Mouse (Mus musculus) midbrain, embryonic 11.5 days (tissue): ENCODE results near the gene Ccn1. TPM values are rescaled to one million over a fixed set of nuclear protein-coding genes. Genes with fewer than 3 reads are reported as not detected.

Source experiments
- ATAC-seq: fragments of 200-750 bp; cut with Nextera tagmentation; 2 replicates; pipeline ENCODE4 v1.8.0; 2017; ENCODE audit warnings: moderate TSS enrichment, moderate library complexity; ENCODE audit not compliant: low FRiP score
- DNase-seq: peaks from one replicate; pipeline ENCODE4 v3.0.0; 2015; ENCODE audit warnings: low spot score; ENCODE audit errors: missing footprints
- H3K27ac ChIP-seq: fragments of 300-500 bp; sonication (generic); 2 replicates; pipeline ENCODE4 v1.5.1; 2014; ENCODE audit warnings: low read depth, low read length
- H3K27me3 ChIP-seq: fragments of 300-500 bp; sonication (generic); 2 replicates; pipeline ENCODE4 v1.6.1; 2014; ENCODE audit warnings: mild to moderate bottlenecking, low read length, moderate library complexity, mixed read lengths; ENCODE audit not compliant: control insufficient read depth, insufficient read depth
- H3K36me3 ChIP-seq: fragments of 300-500 bp; sonication (generic); 2 replicates; pipeline ENCODE4 v1.6.1; 2014; ENCODE audit warnings: mild to moderate bottlenecking, low read length, moderate library complexity, mixed read lengths; ENCODE audit not compliant: control insufficient read depth, insufficient read depth
- H3K4me1 ChIP-seq: fragments of 300-500 bp; sonication (generic); 2 replicates; pipeline ENCODE4 v1.6.1; 2014; ENCODE audit warnings: low read length; ENCODE audit not compliant: control insufficient read depth, insufficient read depth
- H3K4me2 ChIP-seq: fragments of 300-500 bp; sonication (generic); 2 replicates; pipeline ENCODE4 v1.6.1; 2014; ENCODE audit warnings: mild to moderate bottlenecking, moderate library complexity
- H3K4me3 ChIP-seq: fragments of 300-500 bp; sonication (generic); 2 replicates; pipeline ENCODE4 v1.5.1; 2014; ENCODE audit warnings: low read depth, low read length
- H3K9ac ChIP-seq: fragments of 300-500 bp; sonication (generic); 2 replicates; pipeline ENCODE4 v1.6.1; 2014; ENCODE audit warnings: low read length
- H3K9me3 ChIP-seq: fragments of 300-500 bp; sonication (generic); 2 replicates; pipeline ENCODE4 v1.6.1; 2016; ENCODE audit warnings: low read length; ENCODE audit not compliant: control insufficient read depth
- WGBS: fragments of 180-500 bp; shearing (Covaris S2); extraction: QIAGEN DNeasy Blood & Tissue Kit; methylation state at CpG from one replicate; pipeline ENCODE4 v1.1.7; 2014; 5-methylcytosine and 5-hydroxymethylcytosine counted together
- polyA plus RNA-seq: library from polyadenylated mRNA; unstranded; fragments of >200 nt; fragmentation: Nextera tagmentation; extraction: Ambion mirVana; gene quantifications from 2 replicates; pipeline ENCODE4 v1.2.1, GENCODE M21; 2014

Gene Ccn1
- polyA plus RNA-seq, 1 experiment from 2014 or later: 15.7 TPM

GRCm38 (mm10) chr3:145646666-145647065 lies 3.1 kb downstream of the Ccn1 start:
- Histone ChIP-seq H3K4me2 (no peak overlapping the region), H3K4me1 (peaks cover 51% of the 10 kb centered on the region), H3K9me3 (no peaks in the 10 kb centered on the region), H3K27ac (no peak overlapping the region), H3K27me3 (peaks cover 7% of the 10 kb centered on the region; the same call in 1 of the 2 replicates), H3K9ac (no peak overlapping the region), H3K4me3 (no peak overlapping the region), H3K36me3 (no peaks in the 10 kb centered on the region)
- no peak for ATAC-seq
- DNase-seq: no peak
- WGBS: 54% methylated on average over 2 of the region's 2 CpGs

GRCm38 (mm10) chr3:145646009-145646408 lies 3.8 kb downstream of the Ccn1 start:
- no peaks in the 10 kb centered on the region for H3K9me3 ChIP-seq
- WGBS: 23% methylated on average over 3 of the region's 3 CpGs

GRCm38 (mm10) chr3:145645463-145645862 lies 4.3 kb downstream of the Ccn1 start:
- no peak overlapping the region for H3K4me2 ChIP-seq
- H3K9me3 ChIP-seq: no peaks in the 10 kb centered on the region
- H3K27me3 ChIP-seq: peaks cover 7% of the 10 kb centered on the region; the same call in 1 of the 2 replicates
- ATAC-seq: no peak
- H3K4me1 ChIP-seq: peaks cover 40% of the 10 kb centered on the region
- WGBS: 62% methylated on average over 6 of the region's 6 CpGs
- H3K9ac ChIP-seq: no peak overlapping the region
- no peak overlapping the region for H3K4me3 ChIP-seq
- peak; percentile 87 for DNase-seq
- H3K27ac ChIP-seq: no peak overlapping the region
- H3K36me3 ChIP-seq: no peaks in the 10 kb centered on the region

More at GRCm38 (mm10) chr3:145646009-145646408, 3.8 kb downstream of the Ccn1 start:
- H3K27me3 ChIP-seq: peaks cover 7% of the 10 kb centered on the region; the same call in 1 of the 2 replicates
- H3K4me1 ChIP-seq: peaks cover 44% of the 10 kb centered on the region
- no peak overlapping the region for H3K4me2 ChIP-seq
- DNase-seq: no peak
- ATAC-seq: peak; percentile 69
- H3K36me3 ChIP-seq: no peaks in the 10 kb centered on the region
- H3K27ac ChIP-seq: no peak overlapping the region
- H3K9ac ChIP-seq: no peak overlapping the region
- no peak overlapping the region for H3K4me3 ChIP-seq

- Histone ChIP-seq H3K4me1 (peaks cover 22% of the 10 kb centered on the region), H3K4me2 (no peak overlapping the region), H3K9ac (no peak overlapping the region), H3K36me3 (no peaks in the 10 kb centered on the region), H3K27me3 (peaks cover 3% of the 10 kb centered on the region; the same call in 1 of the 2 replicates), H3K4me3 (no peak overlapping the region), H3K9me3 (no peaks in the 10 kb centered on the region), H3K27ac (no peak overlapping the region)
- DNase-seq (no peak), ATAC-seq (no peak)
- WGBS: 61% methylated on average over 11 of the region's 11 CpGs
Observed at GRCm38 (mm10) chr3:145642861-145643260, 6.9 kb downstream of the Ccn1 start.

GRCm38 (mm10) chr3:145641878-145642277 lies 7.9 kb downstream of the Ccn1 start:
- peaks cover 15% of the 10 kb centered on the region for H3K4me1 ChIP-seq
- DNase-seq: no peak
- H3K27ac ChIP-seq: no peak overlapping the region
- no peak overlapping the region for H3K9ac ChIP-seq
- 75% methylated on average over 3 of the region's 3 CpGs for WGBS
- no peak overlapping the region for H3K4me3 ChIP-seq
- no peaks in the 10 kb centered on the region for H3K9me3 ChIP-seq
- H3K36me3 ChIP-seq: no peaks in the 10 kb centered on the region
- no peak for ATAC-seq
- H3K27me3 ChIP-seq: no peaks in the 10 kb centered on the region
- H3K4me2 ChIP-seq: no peak overlapping the region

- 86% methylated on average over 5 of the region's 5 CpGs for WGBS
- Histone ChIP-seq H3K9ac (no peak overlapping the region), H3K4me3 (no peak overlapping the region), H3K9me3 (no peaks in the 10 kb centered on the region), H3K4me2 (no peak overlapping the region), H3K27me3 (no peaks in the 10 kb centered on the region), H3K4me1 (peaks cover 12% of the 10 kb centered on the region), H3K36me3 (no peaks in the 10 kb centered on the region), H3K27ac (no peak overlapping the region)
- DNase-seq (no peak), ATAC-seq (no peak)
Observed at GRCm38 (mm10) chr3:145641036-145641685, 8.6 kb downstream of the Ccn1 start.

GRCm38 (mm10) chr3:145640583-145640982 lies 9.2 kb downstream of the Ccn1 start:
- Histone ChIP-seq H3K9me3 (no peaks in the 10 kb centered on the region), H3K27me3 (no peaks in the 10 kb centered on the region), H3K4me1 (peaks cover 6% of the 10 kb centered on the region), H3K4me3 (no peak overlapping the region), H3K4me2 (no peak overlapping the region), H3K36me3 (no peaks in the 10 kb centered on the region), H3K9ac (no peak overlapping the region), H3K27ac (no peak overlapping the region)
- no peak for ATAC-seq
- no peak for DNase-seq
- 89% methylated on average over 4 of the region's 4 CpGs for WGBS

GRCm38 (mm10) chr3:145640170-145640569 lies 9.6 kb downstream of the Ccn1 start:
- H3K27me3 ChIP-seq: no peaks in the 10 kb centered on the region
- no peaks in the 10 kb centered on the region for H3K9me3 ChIP-seq
- WGBS: 84% methylated on average over 4 of the region's 4 CpGs
- H3K9ac ChIP-seq: no peak overlapping the region
- H3K4me3 ChIP-seq: no peak overlapping the region
- no peaks in the 10 kb centered on the region for H3K36me3 ChIP-seq
- ATAC-seq (peak; percentile 58; the same call in 1 of the 2 replicates), DNase-seq (no peak)
- no peak overlapping the region for H3K4me2 ChIP-seq
- H3K27ac ChIP-seq: no peak overlapping the region
- H3K4me1 ChIP-seq: peaks cover 2% of the 10 kb centered on the region; the same call in 1 of the 2 replicates

GRCm38 (mm10) chr3:145634002-145634710 lies 15.6 kb downstream of the Ccn1 start:
- no peak for DNase-seq
- no peaks in the 10 kb centered on the region for H3K9me3 ChIP-seq
- no peaks in the 10 kb centered on the region for H3K36me3 ChIP-seq
- no peaks in the 10 kb centered on the region for H3K27me3 ChIP-seq
- no peak overlapping the region for H3K27ac ChIP-seq
- no peak overlapping the region for H3K4me2 ChIP-seq
- ATAC-seq: no peak
- WGBS: 81% methylated on average over 14 of the region's 14 CpGs
- no peaks in the 10 kb centered on the region for H3K4me1 ChIP-seq
- no peak overlapping the region for H3K9ac ChIP-seq
- no peak overlapping the region for H3K4me3 ChIP-seq
